Mouse (Mus musculus) liver, postnatal 0 days (tissue): ENCODE results near the gene Gm44790. TPM values are rescaled to one million over a fixed set of nuclear protein-coding genes. Genes with fewer than 3 reads are reported as not detected.

Experiments used
- ATAC-seq: fragments of 200-750 bp; cut with Nextera tagmentation; 2 replicates; pipeline ENCODE4 v1.8.0; 2017; ENCODE audit warnings: mild to moderate bottlenecking, moderate library complexity
- DNase-seq: peaks from one replicate; pipeline ENCODE4 v3.0.0-alpha.2; 2016
- H3K27ac ChIP-seq: fragments of 300-500 bp; sonication (generic); 2 replicates; pipeline ENCODE4 v1.5.1; 2014; ENCODE audit warnings: antibody characterized with exemption, moderate library complexity, mild to moderate bottlenecking, low read depth
- H3K27me3 ChIP-seq: fragments of 300-500 bp; sonication (generic); 2 replicates; pipeline ENCODE4 v1.6.1; 2014; ENCODE audit warnings: low read length, control low read depth, mixed read lengths; ENCODE audit not compliant: insufficient read depth
- H3K36me3 ChIP-seq: fragments of 300-500 bp; sonication (generic); replicated peaks from 2 replicates; pipeline ENCODE4 v1.6.1; 2014; ENCODE audit warnings: mild to moderate bottlenecking, control low read depth, low read length, moderate library complexity, mixed read lengths; ENCODE audit not compliant: insufficient read depth
- H3K4me1 ChIP-seq: fragments of 300-500 bp; sonication (generic); 2 replicates; pipeline ENCODE4 v1.6.1; 2014; ENCODE audit warnings: antibody characterized with exemption, mild to moderate bottlenecking, control low read depth; ENCODE audit not compliant: insufficient read depth
- H3K4me2 ChIP-seq: fragments of 300-500 bp; sonication (generic); 2 replicates; pipeline ENCODE4 v1.6.1; 2014; ENCODE audit warnings: low read depth, mild to moderate bottlenecking, low read length, moderate library complexity, mixed read lengths
- H3K4me3 ChIP-seq: fragments of 300-500 bp; sonication (generic); 2 replicates; pipeline ENCODE4 v1.5.1; 2014; ENCODE audit warnings: low read depth, low read length
- H3K9ac ChIP-seq: fragments of 300-500 bp; sonication (generic); replicated peaks from 2 replicates; pipeline ENCODE4 v1.6.1; 2014; ENCODE audit warnings: mild to moderate bottlenecking, moderate library complexity
- H3K9me3 ChIP-seq: fragments of 300-500 bp; sonication (generic); 2 replicates; pipeline ENCODE4 v1.6.1; 2016; ENCODE audit warnings: mild to moderate bottlenecking, control low read depth, low read length, mixed read lengths
- CTCF ChIP-seq: sonication (generic); IDR thresholded peaks from 2 replicates; pipeline ENCODE4 v1.5.1; 2016; ENCODE audit warnings: antibody characterized with exemption, low read depth
- EP300 ChIP-seq: IDR thresholded peaks from 2 replicates; pipeline ENCODE4 v1.6.1; 2016; ENCODE audit warnings: antibody characterized with exemption, low read depth, mild to moderate bottlenecking
- WGBS: fragments of 180-500 bp; shearing (Covaris S2); extraction: QIAGEN DNeasy Blood & Tissue Kit; methylation state at CpG from one replicate; pipeline ENCODE4 v1.1.7; 2014; ENCODE audit not compliant: insufficient replicate concordance; 5-methylcytosine and 5-hydroxymethylcytosine counted together
- polyA plus RNA-seq: library from polyadenylated mRNA; unstranded; fragments of >200 nt; fragmentation: Nextera tagmentation; extraction: Ambion mirVana; gene quantifications from 2 replicates; pipeline ENCODE4 v1.2.1, GENCODE M21; 2015

The Gm44790 gene
- polyA plus RNA-seq, 1 experiment from 2014 or later = not detected

DNA sequence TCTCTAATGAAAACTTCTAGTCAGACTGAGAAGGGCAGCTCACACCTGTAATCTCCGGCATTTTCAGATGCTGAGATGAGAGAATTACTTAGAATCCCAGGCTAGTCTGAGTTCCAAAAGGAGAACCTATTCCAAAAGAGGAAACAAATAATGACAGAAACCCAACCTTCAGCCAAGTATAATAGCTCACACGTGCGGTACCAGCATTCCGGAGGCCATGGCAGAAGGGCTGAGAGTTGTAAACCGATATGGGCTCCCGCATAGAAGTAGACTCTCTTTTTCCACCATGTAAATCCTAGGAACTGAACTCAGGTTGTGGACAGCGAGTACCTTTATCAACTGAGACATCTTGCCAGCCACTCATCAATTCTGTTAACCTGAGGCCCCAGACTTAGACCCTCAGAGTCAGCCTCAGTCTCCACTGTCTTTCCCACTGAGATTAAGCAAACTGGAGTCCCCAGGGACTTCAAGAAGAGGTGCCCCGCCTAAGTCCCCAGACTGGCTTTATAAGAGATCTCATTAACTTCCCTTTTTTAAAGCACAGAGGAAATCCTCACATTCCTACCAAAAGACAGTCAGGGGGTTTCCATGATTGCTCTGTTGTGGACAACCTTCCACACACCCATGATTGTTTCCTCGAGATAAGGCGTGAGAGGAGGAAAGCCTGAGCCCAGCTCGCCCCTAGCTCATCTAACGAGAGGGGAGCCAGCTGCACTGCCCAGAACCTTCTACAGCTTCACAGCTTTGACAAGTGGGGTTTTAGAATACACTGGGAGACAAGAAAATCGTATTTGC is 67.2 kb downstream of the Gm44790 start:
- no peaks in the 10 kb centered on the region for H3K27me3 ChIP-seq
- DNase-seq = no peak
- H3K9me3 ChIP-seq = no peaks in the 10 kb centered on the region
- no peak for TF ChIP-seq CTCF
- TF ChIP-seq EP300 = no peak
- WGBS = 35% methylated on average over 13 of the region's 13 CpGs
- H3K27ac ChIP-seq = 0 out of 2 replicates have a peak overlapping the region, but pooled peaks have one; percentile 18
- no peak for ATAC-seq
- no peaks in the 10 kb centered on the region for H3K36me3 ChIP-seq
- H3K4me3 ChIP-seq = no peak overlapping the region
- H3K9ac ChIP-seq = no peak overlapping the region
- 0 out of 2 replicates have a peak overlapping the region, but pooled peaks have one; percentile 23 for H3K4me2 ChIP-seq
- H3K4me1 ChIP-seq = peaks cover 22% of the 10 kb centered on the region

DNA sequence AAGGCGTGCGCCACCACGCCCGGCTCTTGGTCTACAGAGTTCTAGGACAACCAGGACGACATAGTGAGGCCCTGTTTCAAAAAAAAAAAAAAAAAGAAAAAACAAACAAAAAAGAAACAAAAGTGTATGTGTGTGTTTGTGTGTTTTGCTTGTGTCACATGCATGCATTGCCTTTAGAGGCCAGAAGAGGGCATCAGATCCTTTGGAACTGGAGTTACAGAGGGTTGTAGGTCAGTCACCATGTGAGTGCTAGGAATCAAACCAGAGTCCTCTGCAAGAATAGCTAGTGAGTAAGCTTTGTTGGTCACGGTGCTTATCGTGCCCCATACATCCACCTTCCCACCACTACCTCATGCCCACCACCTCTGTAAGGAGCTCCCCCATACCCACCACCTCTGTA is 68.3 kb downstream of the Gm44790 start:
- Histone ChIP-seq H3K36me3 (no peaks in the 10 kb centered on the region), H3K4me2 (no peak overlapping the region), H3K27me3 (no peaks in the 10 kb centered on the region), H3K9me3 (no peaks in the 10 kb centered on the region), H3K9ac (no peak overlapping the region), H3K4me1 (peaks cover 29% of the 10 kb centered on the region), H3K27ac (no peak overlapping the region), H3K4me3 (no peak overlapping the region)
- WGBS = 84% methylated on average over 7 of the region's 7 CpGs
- peak; percentile 60 for TF ChIP-seq CTCF
- no peak for TF ChIP-seq EP300
- ATAC-seq (no peak), DNase-seq (no peak)

Other genes with a start within 250 kb of the Gm44790 start
- gene Tgfa, start 231.4 kb upstream of the Gm44790 start, polyA plus RNA-seq = 3.0 TPM in 2 replicates
- gene Fam136a, start 61.0 kb upstream of the Gm44790 start, polyA plus RNA-seq = 69.8 and 74.1 TPM in 2 replicates
- gene Snrpg, start 55.4 kb upstream of the Gm44790 start, polyA plus RNA-seq = 174 and 204 TPM in 2 replicates
- gene Pcyox1, start 29.5 kb upstream of the Gm44790 start, polyA plus RNA-seq = 69.6 and 80.4 TPM in 2 replicates
- 15.2 and 17.2 TPM in 2 replicates for gene Tia1, start 22.4 kb upstream of the Gm44790 start, polyA plus RNA-seq
- gene C87436, start 11.7 kb downstream of the Gm44790 start, polyA plus RNA-seq = 9.5 and 10.4 TPM in 2 replicates
- 206 and 208 TPM in 2 replicates for gene Pcbp1, start 99.7 kb downstream of the Gm44790 start, polyA plus RNA-seq
- gene Asprv1, start 201.5 kb downstream of the Gm44790 start, polyA plus RNA-seq = 7.3 and 8.6 TPM in 2 replicates
- gene Mxd1, start 242.5 kb downstream of the Gm44790 start, polyA plus RNA-seq = 19.1 and 22.0 TPM in 2 replicates